ENCODE assay signal across 21 mouse cellular contexts in the genomic region with DNA sequence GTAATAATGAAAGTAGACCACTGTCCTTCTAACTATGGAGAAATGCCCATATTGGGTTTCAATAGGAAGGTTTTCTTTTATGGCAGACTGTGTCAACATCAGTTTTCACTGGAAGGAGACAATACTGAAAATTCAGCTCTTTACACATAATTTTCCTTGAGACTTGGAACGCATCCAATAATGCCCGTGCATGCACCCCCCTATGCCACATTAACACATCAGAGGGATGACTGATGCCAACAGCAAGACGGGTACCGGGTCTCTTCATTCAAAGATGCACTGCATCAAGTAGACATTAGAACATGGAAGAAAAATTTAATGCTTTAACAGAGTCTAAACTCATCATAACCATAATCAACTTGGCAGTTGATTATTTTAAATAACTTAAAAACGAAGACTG.
DNase-seq lines count a peak whose midpoint lies in the region; ATAC-seq and TF ChIP-seq lines count a peak whose summit lies in the region.
"Had no signal": no experiment of that assay in that cellular context is flagged by ENCODE, and none has a peak within 500 bp of the region (broad histone marks: within the 10 kb centered on the region; RNA-seq: fewer than 3 reads in every experiment).

No protein-coding gene starts in this region.

- no peak overlapping the region for H3K4me3 ChIP-seq in forebrain, embryonic 14.5 days (ENCODE audit: low read depth, low read length)
- H3K4me3 ChIP-seq in forebrain, embryonic 10.5 days, result no peak overlapping the region
- H3K4me3 ChIP-seq in heart, adult 2 months, result no peak overlapping the region
- H3K4me3 ChIP-seq: embryonic facial prominence, embryonic 10.5 days; embryonic facial prominence, embryonic 12.5 days had no signal

- TF ChIP-seq CTCF in heart, adult 2 months (IDR thresholded peaks at IDR 0.05), result no peak
- TF ChIP-seq CTCF in brain, embryonic 14.5 days (IDR thresholded peaks at IDR 0.05; ENCODE audit: borderline replicate concordance, extremely low read depth, insufficient read depth, insufficient read length), result no peak

- peak; percentile 62 for ATAC-seq in forebrain, embryonic 14.5 days
- ATAC-seq: forebrain, postnatal 0 days; Patski had no signal

- no peaks in the 10 kb centered on the region for H3K36me3 ChIP-seq in forebrain, embryonic 14.5 days (ENCODE audit: control insufficient read depth, insufficient read depth, low read length)
- H3K36me3 ChIP-seq in forebrain, embryonic 10.5 days (replicated peaks), result no peaks in the 10 kb centered on the region
- peaks cover 4% of the 10 kb centered on the region; the same call in 1 of the 2 replicates for H3K36me3 ChIP-seq in heart, adult 2 months (ENCODE audit: control insufficient read depth, insufficient read depth, low read length)
- H3K36me3 ChIP-seq: embryonic facial prominence, embryonic 10.5 days; embryonic facial prominence, embryonic 12.5 days had no signal

- H3K9me3 ChIP-seq in forebrain, embryonic 14.5 days (replicated peaks; ENCODE audit: control insufficient read depth, low read length), result no peaks in the 10 kb centered on the region
- no peaks in the 10 kb centered on the region for H3K9me3 ChIP-seq in forebrain, embryonic 10.5 days
- H3K9me3 ChIP-seq: embryonic facial prominence, embryonic 10.5 days; embryonic facial prominence, embryonic 12.5 days; G1E had no signal

- no peak overlapping the region for H3K27ac ChIP-seq in forebrain, embryonic 14.5 days (ENCODE audit: low read depth, low read length)
- no peak overlapping the region for H3K27ac ChIP-seq in forebrain, embryonic 10.5 days
- H3K27ac ChIP-seq in heart, adult 2 months, result 0 out of 2 replicates have a peak overlapping the region, but pooled peaks have one; percentile 2
- H3K27ac ChIP-seq: embryonic facial prominence, embryonic 10.5 days; embryonic facial prominence, embryonic 12.5 days had no signal

- TF ChIP-seq POLR2A in heart, adult 2 months (IDR thresholded peaks at IDR 0.05; ENCODE audit: insufficient read depth, low read depth, low read length), result no peak
- no peak for TF ChIP-seq POLR2A in brain, embryonic 14.5 days (IDR thresholded peaks at IDR 0.05; ENCODE audit: borderline replicate concordance, extremely low read depth, insufficient read depth, insufficient read length, poor library complexity, severe bottlenecking)

- no peaks in the 10 kb centered on the region for H3K79me2 ChIP-seq in heart, adult 2 months (replicated peaks; ENCODE audit: control insufficient read depth, insufficient read depth, low read length)

- H3K4me2 ChIP-seq in forebrain, embryonic 14.5 days (ENCODE audit: low read length), result no peak overlapping the region
- H3K4me2 ChIP-seq: embryonic facial prominence, embryonic 12.5 days had no signal

- no peak for TF ChIP-seq EP300 in heart, adult 2 months (IDR thresholded peaks at IDR 0.05; ENCODE audit: insufficient read depth, low read depth, low read length)

- no peak overlapping the region for H3K9ac ChIP-seq in forebrain, embryonic 14.5 days (ENCODE audit: low read length)
- H3K9ac ChIP-seq in heart, adult 2 months (ENCODE audit: low read depth, low read length), result no peak overlapping the region
- H3K9ac ChIP-seq: embryonic facial prominence, embryonic 12.5 days; forebrain, postnatal 0 days had no signal

- peaks cover 5% of the 10 kb centered on the region; the same call in 1 of the 2 replicates for H3K4me1 ChIP-seq in forebrain, embryonic 14.5 days (ENCODE audit: control insufficient read depth, insufficient read depth, low read length)
- H3K4me1 ChIP-seq in forebrain, embryonic 10.5 days, result peaks cover 14% of the 10 kb centered on the region
- peaks cover 2% of the 10 kb centered on the region; the same call in 1 of the 2 replicates for H3K4me1 ChIP-seq in heart, adult 2 months (ENCODE audit: control insufficient read depth, insufficient read depth, low read length)

- intact Hi-C loops in heart, adult 2 months (cut with DNase I), result no loop called here
- intact Hi-C loops in heart, postnatal 14 days (cut with DNase I), result no loop called here

- H3K27me3 ChIP-seq in forebrain, embryonic 14.5 days (replicated peaks; ENCODE audit: control insufficient read depth, insufficient read depth, low read length), result no peaks in the 10 kb centered on the region
- H3K27me3 ChIP-seq in forebrain, embryonic 10.5 days (ENCODE audit: poor library complexity, severe bottlenecking), result no peaks in the 10 kb centered on the region
- no peaks in the 10 kb centered on the region for H3K27me3 ChIP-seq in heart, adult 2 months (ENCODE audit: control insufficient read depth, insufficient read depth, low read length)
- H3K27me3 ChIP-seq: CH12.LX; embryonic facial prominence, embryonic 12.5 days; Patski had no signal

- WGBS in forebrain, embryonic 14.5 days, result 25% methylated on average over 5 of the region's 5 CpGs
- 92% methylated on average over 5 of the region's 5 CpGs for WGBS in forebrain, embryonic 10.5 days
- WGBS in heart, adult 2 months, result 60% methylated on average over 5 of the region's 5 CpGs

- peak; percentile 64 for DNase-seq in forebrain, embryonic 14.5 days (ENCODE audit: low spot score)
- no peak for DNase-seq in forebrain, embryonic 10.5 days (ENCODE audit: extremely low spot score, low spot score)
- no peak for DNase-seq in heart, adult 2 months
- no peak for DNase-seq in heart, postnatal 14 days
- peak; percentile 35 for DNase-seq in 416B (ENCODE audit: low read depth)
- DNase-seq in brain, embryonic 14.5 days (ENCODE audit: low read depth), result peak; percentile 80
- DNase-seq in frontal cortex, adult 2 months (ENCODE audit: extremely low spot score in 1 of 2, low spot score in 1 of 2), result no peak
- DNase-seq: adrenal gland, postnatal 10 days; adrenal gland, postnatal 25 days; B cell, adult 2 months; cerebellum, adult 11-12 months; cerebellum, adult 2 months; cerebellum, adult 9-10 months; cerebellum, postnatal 10 days; cerebellum, postnatal 25 days; forebrain, postnatal 0 days had no signal

Comparison
In these comparisons a context has a peak if more than half of its experiments do, and no peak if none do; other contexts are left out.
1. DNase-seq: peak in forebrain, embryonic 14.5 days (single experiment), 416B (single experiment) and brain, embryonic 14.5 days (single experiment); none in forebrain, embryonic 10.5 days (single experiment), heart, adult 2 months (0 of 2), heart, postnatal 14 days (0 of 2) and frontal cortex, adult 2 months (0 of 2).